Comparison of ENCODE assay signal across 30 mouse cellular contexts in genomic region chr6:94598421-94598820, GRCm38 (mm10).
DNase-seq lines count a peak whose midpoint lies in the region; ATAC-seq and TF ChIP-seq lines count a peak whose summit lies in the region.
"Had no signal": no experiment of that assay in that cellular context is flagged by ENCODE, and none has a peak within 500 bp of the region (broad histone marks: within the 10 kb centered on the region; RNA-seq: fewer than 3 reads in every experiment).

No protein-coding gene starts in this region.

- no peak overlapping the region for H3K9ac ChIP-seq in heart, embryonic 12.5 days
- H3K9ac ChIP-seq in heart, adult 2 months (ENCODE audit: low read depth, low read length), result no peak overlapping the region
- no peak overlapping the region for H3K9ac ChIP-seq in liver, embryonic 11.5 days (ENCODE audit: low read depth, low read length)
- no peak overlapping the region for H3K9ac ChIP-seq in liver, embryonic 12.5 days
- H3K9ac ChIP-seq: embryonic facial prominence, embryonic 15.5 days; forebrain, embryonic 13.5 days; intestine, embryonic 15.5 days; liver, embryonic 13.5 days; midbrain, embryonic 13.5 days had no signal

- H3K27me3 ChIP-seq in heart, embryonic 12.5 days (replicated peaks), result no peaks in the 10 kb centered on the region
- no peaks in the 10 kb centered on the region for H3K27me3 ChIP-seq in heart, adult 2 months (ENCODE audit: control insufficient read depth, insufficient read depth, low read length)
- no peaks in the 10 kb centered on the region for H3K27me3 ChIP-seq in liver, embryonic 11.5 days (replicated peaks; ENCODE audit: control insufficient read depth, insufficient read depth, low read length)
- no peaks in the 10 kb centered on the region for H3K27me3 ChIP-seq in liver, embryonic 12.5 days (replicated peaks)
- no peaks in the 10 kb centered on the region for H3K27me3 ChIP-seq in midbrain, embryonic 10.5 days (ENCODE audit: low read depth, poor library complexity, severe bottlenecking)
- H3K27me3 ChIP-seq: embryonic facial prominence, embryonic 15.5 days; forebrain, embryonic 13.5 days; intestine, embryonic 15.5 days; liver, embryonic 13.5 days; megakaryocyte, embryonic 14.5 days; midbrain, embryonic 13.5 days had no signal

- H3K4me1 ChIP-seq in heart, embryonic 12.5 days (replicated peaks), result peaks cover 66% of the 10 kb centered on the region
- H3K4me1 ChIP-seq in heart, adult 2 months (ENCODE audit: control insufficient read depth, insufficient read depth, low read length), result peaks cover 8% of the 10 kb centered on the region; the same call in 1 of the 2 replicates
- H3K4me1 ChIP-seq in liver, embryonic 11.5 days (replicated peaks; ENCODE audit: control insufficient read depth, insufficient read depth, low read length), result 0 out of 2 replicates have a peak, but pooled peaks cover 3% of the 10 kb centered on the region
- no peaks in the 10 kb centered on the region for H3K4me1 ChIP-seq in liver, embryonic 12.5 days
- peaks cover 16% of the 10 kb centered on the region for H3K4me1 ChIP-seq in midbrain, embryonic 10.5 days
- H3K4me1 ChIP-seq: intestine, embryonic 15.5 days; liver, embryonic 13.5 days had no signal

- peak; percentile 46 for DNase-seq in gastrocnemius, adult 18-20 months (ENCODE audit: low spot score)
- no peak for DNase-seq in gastrocnemius, postnatal 14 days
- DNase-seq in heart, adult 2 months, result no peak
- no peak for DNase-seq in liver, embryonic 11.5 days (ENCODE audit: low spot score)
- DNase-seq in skeletal muscle tissue, adult 2 months (ENCODE audit: low read depth, low spot score), result peak; percentile 50
- DNase-seq in midbrain, embryonic 10.5 days (ENCODE audit: low spot score), result no peak
- DNase-seq: adrenal gland, postnatal 25 days; cerebellum, adult 18-20 months; cerebellum, postnatal 10 days; heart, postnatal 4 days; kidney, adult 2 months; kidney, postnatal 4 days; left cerebral cortex, postnatal 4 days; liver, embryonic 13.5 days; lung, adult 18-20 months; lung, postnatal 4 days; right cerebral cortex, postnatal 25 days; spleen, adult 18-20 months; thymus, postnatal 14 days had no signal

- H3K9me3 ChIP-seq in heart, embryonic 12.5 days (replicated peaks), result no peaks in the 10 kb centered on the region
- H3K9me3 ChIP-seq in liver, embryonic 11.5 days (ENCODE audit: control insufficient read depth, low read length), result no peaks in the 10 kb centered on the region
- no peaks in the 10 kb centered on the region for H3K9me3 ChIP-seq in liver, embryonic 12.5 days (replicated peaks)
- H3K9me3 ChIP-seq in midbrain, embryonic 10.5 days (replicated peaks), result no peaks in the 10 kb centered on the region
- H3K9me3 ChIP-seq: embryonic facial prominence, embryonic 15.5 days; forebrain, embryonic 13.5 days; G1E; intestine, embryonic 15.5 days; liver, embryonic 13.5 days; megakaryocyte, embryonic 14.5 days; midbrain, embryonic 13.5 days had no signal

- 60% methylated on average over 12 of the region's 12 CpGs for WGBS in heart, embryonic 12.5 days
- WGBS in heart, adult 2 months, result 88% methylated on average over 12 of the region's 12 CpGs
- 85% methylated on average over 12 of the region's 12 CpGs for WGBS in liver, embryonic 11.5 days
- WGBS in liver, embryonic 12.5 days (ENCODE audit: insufficient replicate concordance), result 84% methylated on average over 12 of the region's 12 CpGs
- WGBS in midbrain, embryonic 10.5 days, result 94% methylated on average over 12 of the region's 12 CpGs

- no peak for ATAC-seq in heart, embryonic 12.5 days (ENCODE audit: insufficient number of reproducible peaks, low FRiP score)
- ATAC-seq in liver, embryonic 11.5 days (replicated peaks; ENCODE audit: low FRiP score), result 0 out of 2 replicates have a peak, but pooled peaks have one; percentile 24
- no peak for ATAC-seq in liver, embryonic 12.5 days
- ATAC-seq: forebrain, embryonic 13.5 days; hindbrain, postnatal 0 days; intestine, embryonic 15.5 days; lung, postnatal 0 days; midbrain, embryonic 13.5 days had no signal

- peak overlapping the region; percentile 10; the same call in 1 of the 2 replicates for H3K27ac ChIP-seq in heart, embryonic 12.5 days (ENCODE audit: poor library complexity, severe bottlenecking)
- no peak overlapping the region for H3K27ac ChIP-seq in heart, adult 2 months
- H3K27ac ChIP-seq in liver, embryonic 11.5 days (ENCODE audit: low read depth, low read length), result no peak overlapping the region
- no peak overlapping the region for H3K27ac ChIP-seq in liver, embryonic 12.5 days
- no peak overlapping the region for H3K27ac ChIP-seq in midbrain, embryonic 10.5 days (replicated peaks)
- H3K27ac ChIP-seq: embryonic facial prominence, embryonic 15.5 days; forebrain, embryonic 13.5 days; hindbrain, postnatal 0 days; intestine, embryonic 15.5 days; kidney, postnatal 0 days; liver, embryonic 13.5 days; midbrain, embryonic 13.5 days had no signal

- peaks cover 15% of the 10 kb centered on the region for H3K36me3 ChIP-seq in heart, embryonic 12.5 days
- H3K36me3 ChIP-seq in heart, adult 2 months (ENCODE audit: control insufficient read depth, insufficient read depth, low read length), result no peaks in the 10 kb centered on the region
- H3K36me3 ChIP-seq in liver, embryonic 11.5 days (ENCODE audit: control insufficient read depth, insufficient read depth, low read length), result 0 out of 2 replicates have a peak, but pooled peaks cover 2% of the 10 kb centered on the region
- H3K36me3 ChIP-seq in liver, embryonic 12.5 days, result no peaks in the 10 kb centered on the region
- H3K36me3 ChIP-seq in midbrain, embryonic 10.5 days, result peaks cover 25% of the 10 kb centered on the region
- H3K36me3 ChIP-seq: liver, embryonic 13.5 days had no signal

- H3K79me2 ChIP-seq in heart, adult 2 months (replicated peaks; ENCODE audit: control insufficient read depth, insufficient read depth, low read length), result no peaks in the 10 kb centered on the region

- no peak for TF ChIP-seq POLR2A in heart, adult 2 months (IDR thresholded peaks at IDR 0.05; ENCODE audit: insufficient read depth, low read depth, low read length)

- no peak for TF ChIP-seq EP300 in heart, adult 2 months (IDR thresholded peaks at IDR 0.05; ENCODE audit: insufficient read depth, low read depth, low read length)

- no peak overlapping the region for H3K4me3 ChIP-seq in heart, embryonic 12.5 days
- H3K4me3 ChIP-seq in heart, adult 2 months, result no peak overlapping the region
- no peak overlapping the region for H3K4me3 ChIP-seq in liver, embryonic 11.5 days (ENCODE audit: low read depth, low read length)
- H3K4me3 ChIP-seq in liver, embryonic 12.5 days, result no peak overlapping the region
- H3K4me3 ChIP-seq in midbrain, embryonic 10.5 days, result no peak overlapping the region
- H3K4me3 ChIP-seq: embryonic facial prominence, embryonic 15.5 days; forebrain, embryonic 13.5 days; intestine, embryonic 15.5 days; liver, embryonic 13.5 days; megakaryocyte, embryonic 14.5 days; midbrain, embryonic 13.5 days had no signal

- intact Hi-C loops in gastrocnemius, postnatal 14 days (cut with DNase I; ENCODE audit: low total_unique reads), result no loop called here
- intact Hi-C loops in heart, adult 2 months (cut with DNase I), result loop anchor here (5.0 kb wide), 1 partner anchor 369 kb away; no protein-coding TSS in a partner anchor

- no peak overlapping the region for H3K4me2 ChIP-seq in heart, embryonic 12.5 days
- no peak overlapping the region for H3K4me2 ChIP-seq in liver, embryonic 11.5 days
- H3K4me2 ChIP-seq in liver, embryonic 12.5 days, result no peak overlapping the region
- H3K4me2 ChIP-seq: embryonic facial prominence, embryonic 15.5 days; forebrain, embryonic 13.5 days; intestine, embryonic 15.5 days; liver, embryonic 13.5 days; midbrain, embryonic 13.5 days had no signal

- no peak for TF ChIP-seq CTCF in heart, adult 2 months (IDR thresholded peaks at IDR 0.05)

Comparison
In these comparisons a context has a peak if more than half of its experiments do, and no peak if none do; other contexts are left out.
1. DNase-seq: peak in gastrocnemius, adult 18-20 months (single experiment) and skeletal muscle tissue, adult 2 months (single experiment); none in gastrocnemius, postnatal 14 days (single experiment), heart, adult 2 months (0 of 2), liver, embryonic 11.5 days (single experiment) and midbrain, embryonic 10.5 days (single experiment).